Mouse (Mus musculus): ENCODE results near the gene Gtf2h1. TPM values are rescaled to one million over a fixed set of nuclear protein-coding genes. Genes with fewer than 3 reads are reported as not detected.

The Gtf2h1 gene
- polyA plus RNA-seq, 1 experiment from 2014 or later: 44.6 TPM

GRCm38 (mm10) chr7:46860996-46861395 is 65.1 kb downstream of the Gtf2h1 start, which contains the start of gene Ldhc:
Ldhc (plus strand) TSS chr7:46861203.
- 43% methylated on average over 10 of the region's 10 CpGs for WGBS
- ATAC-seq (replicated peaks): no peak

GRCm38 (mm10) chr7:46871988-46872387 is 76.1 kb downstream of the Gtf2h1 start:
- no peaks in the 10 kb centered on the region for H3K36me3 ChIP-seq (replicated peaks)
- H3K27ac ChIP-seq: no peak overlapping the region
- H3K4me2 ChIP-seq: no peak overlapping the region
- WGBS: 78% methylated on average over 4 of the region's 4 CpGs
- no peaks in the 10 kb centered on the region for H3K9me3 ChIP-seq
- no peaks in the 10 kb centered on the region for H3K4me1 ChIP-seq
- H3K4me3 ChIP-seq: no peak overlapping the region
- ATAC-seq (replicated peaks): no peak
- H3K27me3 ChIP-seq (replicated peaks): no peaks in the 10 kb centered on the region
- no peak overlapping the region for H3K9ac ChIP-seq

More at GRCm38 (mm10) chr7:46860996-46861395, 65.1 kb downstream of the Gtf2h1 start, which contains the start of gene Ldhc:
- Histone ChIP-seq H3K4me2 (no peak within 1 kb of the TSS), H3K27me3 (replicated peaks) (no peaks in the 10 kb centered on the region), H3K9me3 (no peaks in the 10 kb centered on the region), H3K4me3 (no peak within 1 kb of the TSS), H3K36me3 (replicated peaks) (no peaks in the 10 kb centered on the region), H3K27ac (no peak within 1 kb of the TSS), H3K9ac (no peak within 1 kb of the TSS), H3K4me1 (no peaks in the 10 kb centered on the region)

Other genes starting within 250 kb of the Gtf2h1 start
- gene Sergef, start 156.3 kb upstream of the Gtf2h1 start, polyA plus RNA-seq (2015; fragmentation: Nextera tagmentation; extraction: Ambion mirVana): 42.9 and 45.6 TPM in 2 replicates
- 0.78 and 0.80 TPM in 2 replicates for gene Tph1, start 123.6 kb upstream of the Gtf2h1 start, polyA plus RNA-seq (2015; fragmentation: Nextera tagmentation; extraction: Ambion mirVana)
- gene Saal1, start 85.4 kb upstream of the Gtf2h1 start, polyA plus RNA-seq (2015; fragmentation: Nextera tagmentation; extraction: Ambion mirVana): 13.3 and 13.9 TPM in 2 replicates
- 0.15 TPM in 1 of 2 replicates, not detected in the other for gene Saa3, start 80.4 kb upstream of the Gtf2h1 start, polyA plus RNA-seq (2015; fragmentation: Nextera tagmentation; extraction: Ambion mirVana)
- not detected in 2 replicates for gene Saa4, start 63.5 kb upstream of the Gtf2h1 start, polyA plus RNA-seq (2015; fragmentation: Nextera tagmentation; extraction: Ambion mirVana)
- gene Saa1, start 53.1 kb upstream of the Gtf2h1 start, polyA plus RNA-seq (2015; fragmentation: Nextera tagmentation; extraction: Ambion mirVana): 0.30 and 0.31 TPM in 2 replicates
- not detected in 2 replicates for gene Saa2, start 44.3 kb upstream of the Gtf2h1 start, polyA plus RNA-seq (2015; fragmentation: Nextera tagmentation; extraction: Ambion mirVana)
- gene Hps5, start within 50 bp of the Gtf2h1 start, polyA plus RNA-seq (2015; fragmentation: Nextera tagmentation; extraction: Ambion mirVana): 13.0 and 13.7 TPM in 2 replicates
- gene Ldha, start 45.4 kb downstream of the Gtf2h1 start, polyA plus RNA-seq (2015; fragmentation: Nextera tagmentation; extraction: Ambion mirVana): 522 and 586 TPM in 2 replicates
- 0.15 TPM in 1 of 2 replicates, not detected in the other for gene Ldhc, start 65.1 kb downstream of the Gtf2h1 start, polyA plus RNA-seq (2015; fragmentation: Nextera tagmentation; extraction: Ambion mirVana)
- gene Tsg101, start 123.9 kb downstream of the Gtf2h1 start, polyA plus RNA-seq (2015; fragmentation: Nextera tagmentation; extraction: Ambion mirVana): 370 and 380 TPM in 2 replicates
- 5.4 and 6.5 TPM in 2 replicates for gene Uevld, start 162.4 kb downstream of the Gtf2h1 start, polyA plus RNA-seq (2015; fragmentation: Nextera tagmentation; extraction: Ambion mirVana)
- not detected in 2 replicates for gene Gm9999, start 187.5 kb downstream of the Gtf2h1 start, polyA plus RNA-seq (2015; fragmentation: Nextera tagmentation; extraction: Ambion mirVana)
- 7.1 and 8.1 TPM in 2 replicates for gene Spty2d1, start 212.3 kb downstream of the Gtf2h1 start, polyA plus RNA-seq (2015; fragmentation: Nextera tagmentation; extraction: Ambion mirVana)

All from midbrain, embryonic 15.5 days (tissue).